Mouse (Mus musculus): ENCODE data around the gene Eml1.
A peak's percentile ranks its signal among the peaks of the same experiment; 100 is the strongest.

Gene Eml1

DNA sequence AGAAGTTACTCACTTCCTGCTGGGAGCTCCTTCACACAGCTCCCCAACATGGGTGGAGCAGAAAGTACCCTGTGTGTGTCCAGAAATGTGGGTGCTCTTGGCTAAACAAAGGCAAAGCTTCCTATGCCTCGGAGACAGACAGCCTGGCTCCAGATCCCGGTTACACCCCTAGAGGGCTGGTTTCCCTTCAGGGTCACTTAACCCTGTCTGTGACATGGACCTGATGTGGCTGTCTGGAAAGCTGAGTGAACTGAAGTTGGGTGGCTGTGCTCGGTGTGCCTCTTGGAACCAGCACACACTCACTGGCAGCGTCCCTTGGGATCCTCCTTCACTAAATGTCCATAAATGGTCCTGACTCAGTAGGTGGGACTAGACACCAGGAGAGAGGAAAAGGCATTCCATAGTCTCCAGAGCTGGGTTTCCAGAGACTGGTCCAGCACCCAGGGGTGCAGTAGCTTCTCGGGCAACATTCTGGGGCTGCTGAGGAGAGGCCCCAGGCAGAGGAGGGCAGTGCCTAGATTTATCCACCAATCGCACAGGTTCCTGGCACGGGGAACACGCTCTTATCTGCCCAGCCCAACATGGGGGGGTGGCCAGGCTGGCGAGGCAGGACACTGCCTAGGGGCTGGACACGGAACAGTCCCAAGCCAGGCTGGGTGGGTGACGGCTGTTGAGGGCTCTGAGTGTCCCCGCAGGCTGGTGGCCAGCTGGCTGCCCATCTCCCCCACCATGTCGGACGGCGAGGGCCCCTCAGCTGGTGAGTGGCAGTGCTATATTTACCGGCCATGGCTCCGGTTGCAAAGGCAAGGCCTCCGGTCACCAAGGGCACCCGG lies at the start of gene Eml1:
TSS of gene Eml1 (plus strand) at position 362 of the 833 bp plus-strand sequence.
- DNase-seq (ENCODE audit: low spot score): peak; percentile 40

GRCm38 (mm10) chr12:108326401-108326800 lies 44.4 kb upstream of the Eml1 start:
- DNase-seq (ENCODE audit: low spot score): no peak

DNA sequence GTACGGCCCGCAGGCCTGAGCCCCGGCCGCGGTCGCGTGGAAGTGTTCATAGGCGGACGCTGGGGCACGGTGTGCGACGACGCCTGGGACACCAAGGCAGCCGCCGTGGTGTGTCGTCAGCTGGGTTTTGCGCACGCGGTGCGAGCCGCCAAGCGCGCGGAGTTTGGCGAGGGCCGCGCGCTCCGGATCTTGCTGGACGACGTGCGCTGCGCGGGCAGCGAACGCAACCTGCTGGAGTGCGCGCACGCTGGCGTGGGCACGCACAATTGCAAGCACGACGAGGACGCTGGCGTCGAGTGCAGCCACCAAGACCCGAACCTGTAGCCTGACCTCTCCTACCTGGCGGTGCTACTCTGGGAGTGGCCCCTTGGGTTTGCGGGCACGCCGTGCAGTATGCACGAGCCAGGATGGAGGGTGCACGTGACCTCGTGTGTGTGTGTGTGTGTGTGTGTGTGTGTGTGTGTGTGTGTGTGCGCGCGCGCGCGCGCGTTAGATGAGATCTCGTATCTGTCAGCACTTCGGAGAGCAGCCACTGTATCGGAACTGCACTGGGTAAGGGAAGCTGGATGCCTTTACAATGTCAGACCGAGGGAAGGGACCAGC lies 42.8 kb upstream of the Eml1 start:
- DNase-seq (ENCODE audit: low spot score): peak; percentile 60

DNA sequence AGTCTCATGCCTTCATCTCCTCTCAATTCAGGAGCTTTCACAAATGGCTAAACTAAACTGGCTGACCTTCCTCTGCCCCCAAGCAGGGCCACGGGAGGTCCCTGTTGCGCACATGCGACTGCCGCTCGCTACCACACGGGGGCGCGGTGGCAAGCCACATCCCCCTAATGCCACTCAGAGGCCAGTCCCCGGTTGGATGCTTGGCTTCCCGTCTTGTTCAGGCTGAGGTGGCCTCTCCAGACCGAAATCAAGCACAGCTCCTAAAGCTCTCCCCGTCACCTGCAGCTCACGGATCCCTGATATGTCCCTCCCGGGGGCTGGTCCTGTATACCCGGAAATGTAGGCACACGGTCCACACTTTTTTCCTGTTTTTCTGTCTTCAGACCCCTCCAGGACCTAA lies 37.7 kb upstream of the Eml1 start:
- DNase-seq (ENCODE audit: low spot score): peak; percentile 92

- no peak for DNase-seq (ENCODE audit: low spot score)
Observed at GRCm38 (mm10) chr12:108333481-108333882, 37.3 kb upstream of the Eml1 start.

GRCm38 (mm10) chr12:108333895-108334445 lies 36.8 kb upstream of the Eml1 start, which contains the start of gene Cyp46a1:
Gene Cyp46a1 (plus strand): TSS chr12:108334381.
- DNase-seq (ENCODE audit: low spot score): peak; percentile 100

DNA sequence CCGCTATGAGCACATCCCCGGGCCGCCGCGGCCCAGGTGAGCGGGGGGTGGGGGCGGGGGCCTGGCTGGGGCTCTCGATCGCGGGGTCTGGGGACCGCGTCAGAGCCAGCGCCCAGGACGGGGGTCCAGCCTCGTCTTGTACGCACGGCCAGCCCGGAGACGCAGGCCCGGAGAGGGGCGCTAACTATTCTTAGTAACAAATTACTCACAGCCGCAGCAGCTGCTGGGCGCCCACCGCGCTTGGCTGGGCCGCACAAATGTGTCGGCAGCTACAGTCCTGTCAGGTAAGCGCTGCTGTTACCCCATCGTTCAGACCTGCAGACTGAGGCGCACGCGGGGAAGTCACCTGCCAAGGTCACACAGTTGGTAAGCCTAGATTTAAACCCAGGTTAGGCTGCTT lies 36.2 kb upstream of the Eml1 start:
- no peak for DNase-seq (ENCODE audit: low spot score)

DNA sequence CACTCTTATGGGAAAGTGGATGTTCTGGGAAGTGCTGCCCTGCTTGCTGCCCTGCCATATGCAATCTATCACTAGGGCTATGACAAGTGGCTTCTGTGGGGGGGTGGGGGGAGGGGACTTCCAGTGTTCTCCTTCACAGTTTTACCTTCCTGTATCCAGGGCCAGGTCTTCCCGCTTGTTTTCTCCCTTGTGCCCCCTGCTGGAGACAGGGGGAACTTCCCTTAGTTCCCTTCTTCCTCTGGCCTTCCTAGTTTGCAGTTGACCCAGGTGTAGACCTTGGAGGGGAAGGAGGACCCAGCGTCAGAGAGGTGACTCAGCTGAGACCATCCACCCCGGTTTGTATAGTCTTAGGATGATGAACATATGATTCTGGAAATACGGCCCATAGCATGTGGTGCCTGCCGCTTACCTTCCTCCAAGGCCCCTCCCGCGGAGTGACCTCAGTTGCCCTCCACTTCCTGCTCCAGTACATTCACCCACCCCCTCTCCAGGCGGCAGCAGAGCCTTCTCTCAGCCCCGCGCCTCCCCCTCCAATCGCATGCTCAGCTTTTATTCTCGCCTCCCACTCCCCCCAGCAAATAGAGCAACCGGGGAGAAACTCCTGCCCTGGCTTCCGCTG lies 32.1 kb upstream of the Eml1 start:
- DNase-seq (ENCODE audit: low spot score): peak; percentile 73

DNA sequence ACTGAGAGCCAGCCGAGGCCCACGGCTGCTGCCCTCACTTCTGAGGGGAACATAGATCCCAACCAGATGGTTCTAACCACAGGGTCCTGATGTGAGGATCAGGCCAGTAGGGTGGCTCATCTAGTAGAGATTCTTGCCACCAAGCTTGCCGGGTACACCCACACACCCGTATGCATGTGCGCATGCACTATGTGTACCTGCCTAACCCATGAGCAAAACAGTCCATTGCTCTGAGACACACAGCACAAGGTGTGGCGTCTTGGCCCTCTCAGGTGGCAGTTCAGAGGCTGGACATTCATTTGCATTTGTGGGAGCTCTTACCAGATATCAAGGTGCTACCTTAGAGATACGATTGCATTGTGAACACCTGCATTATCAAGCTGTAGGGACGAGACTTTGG lies 22.6 kb upstream of the Eml1 start:
- no peak for DNase-seq (ENCODE audit: low spot score)

- DNase-seq (ENCODE audit: low spot score): no peak
Observed at GRCm38 (mm10) chr12:108349026-108349425, 21.7 kb upstream of the Eml1 start.

DNA sequence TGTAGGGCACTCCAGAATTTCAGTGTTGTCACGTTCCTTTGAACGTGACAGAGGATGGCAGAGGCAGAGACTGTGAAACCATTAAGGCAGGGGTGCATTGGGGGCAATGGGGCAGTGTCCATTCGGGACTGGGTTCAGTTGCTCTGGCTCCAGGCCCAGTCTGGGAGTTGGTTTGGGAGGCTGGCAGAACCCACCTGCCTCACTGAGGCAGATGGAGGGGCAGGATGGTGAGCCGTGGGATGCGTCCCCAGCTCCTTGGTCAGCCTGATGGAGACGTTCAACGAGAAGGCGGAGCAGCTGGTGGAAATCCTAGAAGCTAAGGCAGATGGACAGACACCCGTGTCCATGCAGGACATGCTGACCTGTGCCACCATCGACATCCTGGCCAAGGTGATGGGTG lies 19.8 kb upstream of the Eml1 start:
- no peak for DNase-seq (ENCODE audit: low spot score)

GRCm38 (mm10) chr12:108352371-108353136 lies 18.2 kb upstream of the Eml1 start:
- DNase-seq (ENCODE audit: low spot score): no peak

DNA sequence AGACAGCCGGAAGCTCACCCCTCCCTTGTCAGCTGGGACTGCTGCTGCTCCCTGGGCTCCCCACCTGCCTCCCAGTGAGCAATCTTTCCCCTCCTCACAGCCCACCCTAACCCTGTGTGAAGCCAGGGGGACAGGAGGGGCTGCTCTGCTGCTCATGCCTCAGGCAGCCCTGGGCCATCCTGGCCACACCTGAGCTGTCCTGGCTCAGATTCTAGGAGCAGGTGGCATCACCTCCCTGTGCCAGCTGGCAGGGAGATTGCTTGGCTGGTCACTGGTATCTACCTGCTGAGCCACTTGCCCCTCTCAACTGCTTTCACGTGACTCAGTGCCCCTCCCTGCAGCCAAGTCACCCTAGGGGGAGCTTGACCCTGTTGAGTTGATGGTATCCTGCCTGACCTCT lies 16.5 kb upstream of the Eml1 start:
- DNase-seq (ENCODE audit: low spot score): no peak

DNA sequence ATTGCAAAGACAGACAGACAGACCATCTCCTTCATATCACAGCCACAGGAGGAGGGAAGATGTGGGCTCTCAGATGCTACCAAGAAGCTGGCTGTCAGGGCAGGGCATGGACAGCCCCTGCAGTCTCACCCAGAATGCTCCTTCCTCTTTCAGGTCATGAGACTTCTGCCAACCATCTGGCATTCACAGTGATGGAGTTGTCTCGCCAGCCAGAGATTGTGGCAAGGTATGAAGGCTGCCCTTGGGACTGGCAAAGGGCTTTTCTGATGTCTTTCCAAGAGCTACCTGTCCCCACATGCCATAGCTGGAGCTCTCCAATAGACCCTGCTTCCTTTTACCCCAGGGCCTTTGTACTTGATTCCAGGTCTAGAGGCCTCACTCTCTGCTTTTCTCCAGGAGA lies 15.5 kb upstream of the Eml1 start:
- DNase-seq (ENCODE audit: low spot score): no peak

GRCm38 (mm10) chr12:108355986-108356385 lies 14.8 kb upstream of the Eml1 start:
- no peak for DNase-seq (ENCODE audit: low spot score)

GRCm38 (mm10) chr12:108363796-108364195 lies 7.0 kb upstream of the Eml1 start:
- DNase-seq (ENCODE audit: low spot score): peak; percentile 92

DNA sequence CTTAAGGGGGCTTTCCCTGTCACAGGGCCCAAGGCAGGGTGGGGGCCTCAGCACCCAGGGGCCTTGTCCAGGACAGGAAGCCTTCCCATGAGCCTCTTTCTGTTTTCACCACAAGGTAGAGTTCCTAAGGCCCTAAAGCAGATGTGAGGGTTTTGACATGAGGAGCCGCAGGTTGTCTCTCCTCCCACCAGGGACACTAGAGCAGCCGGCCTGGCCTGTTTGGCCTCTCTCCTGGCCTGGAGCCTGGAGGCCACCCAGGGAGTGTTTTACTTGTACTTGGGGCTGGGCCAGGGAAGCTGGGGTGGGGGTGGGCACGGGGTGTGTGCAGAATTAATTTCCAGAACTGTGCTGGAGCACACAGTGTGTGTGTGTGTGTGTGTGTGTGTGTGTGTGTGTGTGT lies 5.4 kb upstream of the Eml1 start:
- DNase-seq (ENCODE audit: low spot score): no peak

GRCm38 (mm10) chr12:108365868-108366267 lies 4.9 kb upstream of the Eml1 start:
- no peak for DNase-seq (ENCODE audit: low spot score)

GRCm38 (mm10) chr12:108367909-108368308 lies 2.8 kb upstream of the Eml1 start:
- no peak for DNase-seq (ENCODE audit: low spot score)

DNA sequence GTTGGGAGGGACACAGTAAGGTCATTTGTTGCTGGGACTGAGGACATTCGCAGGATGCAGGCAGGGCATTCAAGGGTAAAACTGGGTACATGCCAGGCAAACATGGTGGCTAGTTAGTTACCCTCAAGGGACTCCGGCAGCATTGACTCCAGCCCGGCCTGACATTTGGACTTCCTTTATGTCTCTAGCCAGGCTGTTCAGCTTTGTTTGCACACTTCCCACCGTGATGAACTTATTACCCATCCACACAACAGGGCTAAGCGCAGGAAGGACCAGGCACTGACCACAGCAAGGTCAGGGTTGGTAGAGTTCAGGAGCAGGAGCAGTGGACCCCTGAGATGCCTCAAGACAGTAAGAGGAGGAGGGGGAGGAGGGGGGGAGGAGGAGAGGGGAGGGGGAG lies 1.8 kb upstream of the Eml1 start:
- no peak for DNase-seq (ENCODE audit: low spot score)

- no peak for DNase-seq (ENCODE audit: low spot score)
Observed at GRCm38 (mm10) chr12:108371429-108371765, 640 bp downstream of the Eml1 start.

GRCm38 (mm10) chr12:108372241-108372640 lies 1.5 kb downstream of the Eml1 start:
- no peak for DNase-seq (ENCODE audit: low spot score)
